Mouse (Mus musculus) telencephalon, adult 2 months (tissue): ENCODE measurements at regions not wholly inside any gene's neighbourhood (a gene's known extent, or its start where the extent isn't known, plus 50 kb on each side); places are given as distances from the start of the nearest gene placed in this dataset.

Experiments used
- DNase-seq: peaks from one replicate; pipeline ENCODE4 v3.0.0-alpha.2; 2011; ENCODE audit warnings: low read depth, low spot score

DNA sequence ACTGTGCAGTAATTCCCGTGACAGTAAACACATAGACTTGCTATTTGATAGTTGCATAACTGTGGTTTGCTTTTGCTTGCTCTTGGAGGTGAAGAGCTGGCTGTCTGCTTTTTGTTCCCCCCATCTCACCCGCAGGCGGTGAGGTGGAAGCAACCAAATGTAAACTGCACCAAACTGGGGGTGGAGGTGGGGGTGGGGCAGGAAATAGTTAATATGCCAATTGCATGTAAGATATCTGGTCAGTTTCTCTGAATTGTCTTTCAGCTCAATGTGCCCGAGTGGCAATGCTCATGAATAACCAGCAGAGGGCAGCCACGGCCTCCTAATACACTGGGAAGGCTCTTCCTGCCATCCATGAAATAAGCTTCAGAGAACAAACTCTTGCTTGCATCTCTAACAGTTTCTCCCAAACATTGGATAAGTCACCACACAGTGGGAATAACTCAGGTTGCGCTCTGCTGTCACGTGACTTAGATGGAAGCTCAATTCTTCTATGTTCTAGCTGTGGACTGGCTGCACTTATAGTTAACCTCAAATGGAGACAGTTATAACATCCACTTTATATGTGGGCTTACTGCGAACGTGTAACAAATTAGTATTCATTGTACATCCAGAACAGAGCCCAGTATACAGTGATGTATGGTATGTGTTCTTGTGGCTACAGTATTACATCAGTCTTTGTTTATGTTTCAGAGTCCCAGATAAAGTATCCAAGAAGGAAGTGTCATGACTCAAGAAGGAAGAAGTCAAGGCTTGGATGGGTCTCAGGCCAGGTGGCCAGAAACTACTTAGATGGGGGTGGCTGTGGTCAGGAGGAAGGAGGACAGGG lies 62.0 kb upstream of the Egflam start:
- DNase-seq = peak; percentile 26

DNA sequence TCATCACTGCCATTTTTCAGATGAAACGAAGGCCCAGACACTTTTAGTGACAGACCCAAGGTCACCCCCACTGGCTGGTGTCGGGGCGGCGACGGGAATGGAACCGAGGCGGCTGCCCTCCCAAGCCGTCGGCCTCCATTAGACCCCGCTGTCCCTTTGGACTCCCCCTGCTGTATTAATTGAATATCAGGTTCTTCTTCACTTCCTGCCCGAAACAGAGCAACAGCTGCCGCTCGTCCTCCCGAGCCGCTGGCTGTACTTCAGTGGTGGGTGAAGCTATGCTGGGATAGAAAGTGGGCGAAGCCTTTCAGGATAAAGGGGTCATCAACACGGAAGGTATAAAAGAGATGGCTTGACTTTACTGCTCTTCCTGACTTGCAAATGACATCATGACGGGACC lies 64.4 kb upstream of the Egflam start:
- DNase-seq = no peak

DNA sequence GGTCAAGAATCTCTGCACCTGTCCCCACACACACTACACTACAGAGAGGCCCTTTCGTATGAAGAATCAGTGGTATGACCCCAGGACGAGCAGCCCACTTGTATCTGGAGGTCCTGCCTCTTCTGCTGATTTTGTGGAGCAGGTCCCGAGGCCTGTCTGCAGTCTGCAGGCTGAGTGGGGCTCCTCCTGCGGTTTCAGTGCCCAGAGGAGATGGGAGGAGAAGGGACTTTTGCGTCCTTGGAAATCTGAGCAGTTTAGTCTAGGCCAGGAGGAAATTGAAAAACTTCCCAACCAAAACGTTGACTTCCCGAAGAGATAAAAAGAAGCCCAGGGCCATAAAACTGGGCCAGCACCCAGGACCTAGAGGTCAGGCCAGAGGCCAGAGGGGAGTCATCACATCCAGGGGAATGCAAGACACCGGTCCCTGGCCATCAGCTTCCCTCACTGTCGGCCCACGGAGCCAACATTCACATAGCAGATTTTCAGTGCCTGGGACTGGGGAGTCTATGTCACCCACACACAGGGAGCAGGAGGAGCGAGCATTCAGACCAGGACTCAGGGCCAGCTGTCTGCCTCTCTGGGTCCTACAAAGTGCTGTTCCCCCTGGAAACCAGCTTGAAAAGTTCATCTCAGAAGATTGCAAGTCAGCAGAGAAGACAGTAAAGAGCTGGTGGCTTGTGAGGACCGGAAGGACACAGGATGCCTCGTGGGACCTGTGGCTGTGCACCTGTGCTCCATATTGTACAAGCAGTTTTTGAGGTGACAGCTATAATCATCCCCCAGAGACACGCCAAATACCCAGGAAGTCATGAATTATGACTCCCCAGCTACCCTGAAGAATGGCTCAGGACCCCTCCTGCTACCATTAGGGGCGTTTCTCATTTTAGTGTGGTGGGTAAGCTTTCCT lies 65.5 kb upstream of the Egflam start:
- no peak for DNase-seq

DNA sequence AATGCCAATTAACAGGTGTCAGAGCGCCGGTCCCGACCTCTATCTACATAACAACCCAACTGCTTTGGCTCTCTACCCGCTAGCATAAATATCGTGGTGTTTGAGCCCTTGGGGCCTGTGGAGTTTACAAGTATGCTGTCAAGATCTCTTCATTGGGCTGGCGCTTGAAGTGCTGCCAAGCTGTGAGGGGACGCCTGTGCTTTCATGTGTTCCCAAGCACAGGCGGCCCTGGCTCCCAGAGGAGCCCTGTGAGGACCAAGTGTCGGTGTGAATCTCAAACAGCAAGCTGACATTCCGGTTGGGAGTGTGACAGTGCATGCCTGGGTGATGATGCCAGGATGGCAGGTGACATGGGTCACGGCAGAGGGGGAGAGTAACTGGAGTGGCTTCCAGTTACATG lies 82.0 kb upstream of the Egflam start:
- DNase-seq = no peak

DNA sequence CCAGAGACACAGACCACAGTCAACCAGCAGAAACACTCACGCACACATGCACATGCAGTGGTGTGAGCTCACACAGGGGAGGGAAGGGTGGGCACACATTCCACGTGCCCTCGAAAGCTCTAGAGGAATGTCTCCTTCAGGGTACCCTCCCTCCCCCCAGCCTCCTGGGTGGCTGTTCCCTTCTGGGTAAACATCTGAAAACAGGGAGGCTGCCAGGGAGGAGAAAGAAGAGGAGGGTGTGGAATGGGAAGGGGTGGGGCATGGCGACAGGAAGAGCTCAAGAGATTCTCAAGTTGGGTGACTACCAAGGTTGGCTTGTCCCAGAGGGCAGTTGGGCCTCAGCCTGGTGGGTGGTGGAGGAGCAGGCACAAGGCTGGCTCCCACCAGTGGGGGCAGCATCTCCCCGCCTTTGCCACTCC lies 82.6 kb upstream of the Egflam start:
- DNase-seq = no peak

DNA sequence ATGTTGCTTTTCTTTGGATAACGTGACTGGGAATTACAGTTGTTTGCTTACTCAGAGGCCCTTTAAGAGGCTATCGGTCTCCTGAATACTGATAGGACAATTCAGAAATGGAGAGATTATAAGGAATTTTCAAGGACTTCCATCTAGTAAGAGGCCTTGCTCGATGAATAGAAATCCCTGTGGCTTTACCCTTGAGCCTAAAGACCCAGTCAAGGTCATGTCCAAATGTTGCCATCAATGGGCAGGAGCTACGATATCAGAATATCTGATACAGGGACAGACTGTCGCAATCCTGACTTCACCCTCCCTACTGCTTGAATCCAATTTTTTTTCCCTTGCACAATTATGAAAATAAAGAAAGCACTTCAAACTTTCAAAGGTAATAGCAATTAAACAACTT lies 85.5 kb upstream of the Egflam start:
- no peak for DNase-seq

DNA sequence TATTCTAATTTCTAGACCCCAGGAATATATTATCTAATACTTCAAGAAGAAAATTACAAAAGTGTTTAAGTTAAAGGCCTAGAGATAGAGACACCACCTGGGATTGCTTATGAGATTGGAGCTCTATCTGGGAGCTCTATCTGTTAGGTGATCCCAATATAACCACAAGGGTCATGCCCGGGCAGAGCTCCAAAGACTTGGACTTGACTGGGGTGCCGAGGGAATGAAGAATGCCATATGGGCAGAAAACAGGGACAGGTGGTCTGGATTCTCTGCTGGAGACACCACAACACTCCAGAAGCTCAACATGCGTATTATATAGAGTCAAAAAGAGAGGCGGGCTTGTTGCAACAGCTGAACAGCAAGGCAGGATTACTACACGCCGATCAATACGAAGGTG lies 92.9 kb upstream of the Egflam start:
- DNase-seq = no peak

DNA sequence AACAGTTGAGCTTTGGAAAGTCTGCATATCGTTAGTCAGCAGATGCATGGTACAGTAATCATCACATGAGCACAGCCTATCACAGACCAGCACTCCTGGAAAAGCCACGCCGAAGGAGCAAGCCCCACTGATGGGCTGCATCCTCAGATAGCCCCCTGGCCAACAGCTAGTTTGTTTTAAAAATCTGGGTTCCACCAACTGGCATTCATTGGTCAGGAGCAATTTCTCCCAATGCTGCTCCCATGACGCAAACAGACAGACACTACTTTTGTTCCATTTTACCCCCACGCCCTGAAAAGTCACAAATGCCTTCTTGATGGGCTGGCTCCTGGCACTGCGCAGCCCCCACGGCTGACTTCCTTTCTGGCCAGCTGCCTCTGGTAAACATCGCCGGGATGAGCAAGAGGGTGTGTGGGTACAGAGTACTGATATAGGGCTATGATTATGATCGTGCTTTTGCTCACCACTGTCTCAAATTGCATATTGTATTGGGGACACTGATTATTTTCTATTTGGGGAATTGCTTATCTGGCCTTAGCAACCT lies 95.0 kb upstream of the Egflam start:
- DNase-seq = no peak

DNA sequence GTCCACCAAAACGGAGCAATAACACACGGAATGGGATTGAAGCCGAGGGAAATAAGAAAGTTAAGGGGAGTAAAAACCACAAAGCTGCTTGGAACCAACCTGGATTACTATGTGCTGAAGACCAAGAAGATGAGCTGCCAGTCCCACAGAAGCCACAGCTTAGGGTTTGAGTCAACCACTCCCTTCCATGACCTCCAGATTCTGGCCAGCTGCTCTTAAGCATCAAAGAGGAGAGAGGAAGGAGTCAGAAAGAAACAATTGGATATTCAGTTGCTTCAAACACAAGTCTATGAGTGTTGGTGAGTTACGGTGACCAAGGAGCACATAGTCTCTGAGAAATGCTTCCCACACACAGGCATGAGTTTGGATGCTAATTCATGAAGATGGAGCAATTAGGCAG lies 99.7 kb upstream of the Egflam start:
- DNase-seq = no peak

DNA sequence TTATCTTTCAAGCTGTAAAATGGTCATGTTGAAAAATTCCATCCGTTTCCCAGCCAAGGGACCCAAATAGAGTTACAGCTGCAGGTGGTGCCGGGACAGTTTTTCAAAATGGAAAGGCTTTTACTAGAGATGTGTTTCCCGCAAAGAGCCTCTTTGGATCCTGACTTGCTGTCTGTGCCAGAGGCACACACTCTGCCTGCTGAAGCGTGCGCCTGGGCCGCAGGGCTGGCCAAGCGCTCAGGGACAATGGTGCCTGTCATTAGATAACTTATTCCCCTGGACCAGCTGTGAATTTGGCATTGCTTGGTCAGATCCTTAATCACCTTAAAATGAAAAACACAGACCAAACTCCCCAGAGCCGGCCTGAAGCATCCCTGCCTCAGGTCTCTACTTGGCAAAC lies 110.3 kb upstream of the Egflam start:
- DNase-seq = no peak

DNA sequence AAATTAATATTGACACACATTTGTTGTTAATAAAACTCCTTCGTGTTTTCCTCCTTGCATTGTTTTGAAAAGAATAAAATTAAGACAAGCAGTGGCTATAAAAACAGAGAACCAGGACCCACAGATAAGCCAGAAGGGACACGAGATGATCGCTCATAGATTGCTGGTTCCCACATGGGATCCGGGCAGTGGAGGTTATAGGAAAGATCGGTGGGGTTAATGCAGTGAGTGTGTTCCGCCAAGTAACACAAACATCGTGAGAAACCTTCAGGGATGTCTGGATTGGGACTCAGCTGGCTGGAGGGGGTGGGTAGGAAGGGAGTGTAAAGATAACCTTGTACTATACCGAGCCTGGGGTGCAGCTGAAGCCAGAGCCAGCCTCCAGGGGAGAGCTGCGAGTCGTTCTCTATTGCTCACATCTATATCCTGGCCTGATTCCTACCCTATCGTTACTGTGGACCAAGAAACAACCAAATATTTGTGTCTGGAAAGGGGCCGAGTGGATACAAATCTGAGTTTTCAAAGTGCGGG lies 116.6 kb upstream of the Egflam start:
- no peak for DNase-seq

DNA sequence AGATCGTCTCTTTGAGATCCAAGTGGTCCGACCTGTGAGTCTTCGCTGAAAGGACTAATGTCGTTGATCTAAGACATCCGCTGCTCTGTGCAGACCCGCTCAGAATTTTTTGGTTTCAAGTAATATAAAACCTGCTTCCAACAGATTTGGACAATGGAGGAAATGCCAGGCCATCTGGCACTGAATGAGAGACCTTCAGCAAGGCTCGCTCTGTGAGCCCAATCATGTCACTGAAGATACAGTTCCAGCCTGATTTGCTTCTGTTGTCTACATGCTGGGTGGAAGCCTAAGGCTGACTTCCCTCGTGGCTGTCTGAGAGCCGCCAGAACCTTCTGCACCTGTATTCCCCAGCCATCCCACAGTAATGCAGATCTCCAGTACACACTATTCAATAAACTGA lies 123.4 kb upstream of the Egflam start:
- DNase-seq = no peak

DNA sequence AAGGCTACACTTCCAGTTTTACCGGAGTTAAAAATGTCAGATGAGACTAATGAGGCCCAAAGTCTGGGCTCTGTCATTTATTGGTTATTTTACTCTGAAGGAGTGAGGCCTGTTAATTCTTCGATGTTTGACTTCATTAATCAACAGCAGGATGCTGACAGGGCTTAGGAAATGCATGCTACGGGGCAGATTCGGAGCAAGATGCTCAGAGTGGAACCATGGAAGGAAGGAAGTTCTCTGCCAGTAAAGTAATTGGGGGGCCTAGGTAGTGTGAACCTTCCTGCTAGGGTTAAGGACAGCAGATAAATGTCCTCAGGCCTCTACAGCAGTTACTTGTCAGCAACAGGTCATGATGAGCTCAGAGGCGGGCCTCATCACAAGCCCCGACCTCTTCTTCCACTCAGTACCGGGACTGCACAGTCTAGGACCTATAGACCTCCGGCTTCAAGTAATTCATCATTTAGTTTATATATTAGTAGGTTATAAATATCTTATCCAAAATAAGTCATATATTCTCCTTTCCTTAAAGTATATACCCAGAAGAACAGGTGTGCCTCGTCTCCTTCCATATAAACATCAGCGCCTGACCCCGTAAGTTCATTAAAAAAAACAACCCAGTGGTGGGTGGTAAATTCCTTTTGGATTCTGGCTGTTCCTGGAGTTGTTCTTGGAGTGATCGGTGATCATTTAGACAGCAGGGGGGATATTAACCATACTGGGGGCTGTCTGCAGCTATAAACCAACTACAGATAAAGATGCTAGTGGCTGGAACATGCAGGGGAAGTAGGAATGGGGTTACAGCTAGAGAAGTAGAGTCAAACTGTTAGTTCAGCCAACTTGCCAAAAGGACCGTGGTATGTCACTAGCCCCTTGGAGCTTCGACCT lies 124.9 kb upstream of the Egflam start:
- no peak for DNase-seq

DNA sequence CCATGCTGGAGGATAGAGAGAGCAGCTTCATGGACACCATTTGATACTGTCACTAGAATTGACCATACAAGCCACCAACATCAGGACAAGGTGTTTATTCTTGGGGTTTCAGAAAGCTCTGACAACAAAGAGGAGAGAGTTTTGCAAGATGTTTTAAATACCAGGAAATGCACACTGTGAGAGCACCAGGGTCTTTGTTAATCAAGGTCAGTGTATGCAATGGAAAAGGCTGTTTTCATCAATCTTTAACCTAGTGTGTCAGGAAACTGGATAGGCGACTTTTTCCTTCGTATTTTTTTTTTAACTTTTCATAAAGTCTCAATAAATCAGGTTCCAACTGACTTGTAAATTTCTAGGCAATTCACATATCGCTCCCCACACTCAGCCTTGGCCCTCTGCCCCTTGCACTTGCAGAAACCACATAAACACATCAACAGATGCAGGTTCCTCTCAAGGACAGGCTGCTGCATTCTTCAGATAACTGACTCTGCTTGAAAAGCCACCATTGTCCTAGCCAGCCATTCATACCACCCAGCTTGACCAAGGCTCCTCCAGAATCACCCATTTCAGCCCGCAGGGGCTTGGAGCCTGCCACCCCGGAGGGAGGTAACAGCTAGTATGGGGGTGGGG lies 132.9 kb upstream of the Egflam start:
- no peak for DNase-seq

DNA sequence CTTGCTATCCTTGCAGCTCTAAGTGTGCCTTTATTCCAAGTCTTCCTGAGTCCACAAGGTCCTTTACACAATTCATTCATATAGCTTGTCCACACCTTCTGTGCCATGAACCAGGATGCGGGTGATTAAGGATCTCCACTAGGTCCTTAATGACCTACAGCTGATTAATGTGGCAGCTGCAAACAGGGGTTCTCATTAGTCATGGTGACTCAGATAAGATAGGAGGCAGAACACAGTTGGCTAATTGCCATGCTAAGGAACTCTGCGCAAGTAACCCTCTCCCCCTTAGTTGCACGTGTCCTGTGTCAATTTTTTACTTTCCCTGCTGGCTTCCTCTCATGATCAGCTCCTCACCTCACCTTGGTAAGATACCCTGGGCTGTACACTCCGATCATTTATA lies 139.7 kb upstream of the Egflam start:
- DNase-seq = no peak

DNA sequence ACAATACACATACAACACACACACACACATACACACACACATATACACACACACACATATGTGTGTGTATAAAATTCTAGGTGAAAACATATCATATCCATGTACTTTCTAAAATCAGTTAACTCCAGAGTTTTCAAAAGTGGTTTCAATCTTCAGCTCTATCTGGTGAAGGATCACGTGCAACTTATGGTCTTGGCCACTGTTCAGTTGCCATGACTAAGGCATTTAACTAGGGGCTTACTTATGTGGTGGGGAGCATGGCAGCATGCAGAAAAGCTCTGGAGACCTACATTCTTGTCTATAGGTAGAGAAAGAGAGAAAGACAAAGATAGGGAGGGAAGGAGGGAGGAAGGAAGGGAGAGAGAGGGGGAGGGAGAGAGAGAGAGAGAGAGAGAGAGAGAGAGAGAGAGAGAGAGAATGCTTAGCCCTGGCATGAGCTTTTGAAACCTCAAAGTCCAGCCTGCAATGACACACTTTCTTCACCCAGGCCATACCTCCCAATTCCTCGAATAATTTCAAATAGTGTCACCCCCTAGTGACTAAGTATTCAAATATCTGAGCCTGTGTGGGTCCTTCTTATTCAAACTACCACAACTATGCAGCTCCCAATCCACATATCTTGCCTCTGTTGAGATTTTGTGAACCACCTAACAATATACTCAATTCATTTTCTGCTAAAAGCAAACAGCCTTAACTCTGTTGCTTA lies 155.1 kb upstream of the Egflam start:
- no peak for DNase-seq

DNA sequence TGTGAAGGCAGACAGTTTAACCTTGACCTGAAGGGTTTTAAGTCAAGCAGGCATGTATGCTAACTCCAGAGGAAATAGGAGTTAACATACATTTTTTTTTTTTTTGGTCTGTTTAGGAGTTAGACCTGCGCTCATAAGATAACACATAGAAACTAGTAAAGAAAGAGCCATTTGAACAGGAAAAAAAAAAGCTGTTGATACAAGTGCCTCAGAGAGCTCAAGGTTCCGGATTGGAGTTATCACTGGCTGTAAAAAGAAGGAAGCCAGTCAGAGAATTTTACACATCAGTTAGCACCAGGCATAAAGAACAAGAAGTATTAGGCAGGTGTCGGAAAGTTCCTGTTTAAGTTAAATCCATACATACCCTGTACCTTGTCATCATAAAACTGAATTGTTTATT lies 156.2 kb upstream of the Egflam start:
- no peak for DNase-seq

DNA sequence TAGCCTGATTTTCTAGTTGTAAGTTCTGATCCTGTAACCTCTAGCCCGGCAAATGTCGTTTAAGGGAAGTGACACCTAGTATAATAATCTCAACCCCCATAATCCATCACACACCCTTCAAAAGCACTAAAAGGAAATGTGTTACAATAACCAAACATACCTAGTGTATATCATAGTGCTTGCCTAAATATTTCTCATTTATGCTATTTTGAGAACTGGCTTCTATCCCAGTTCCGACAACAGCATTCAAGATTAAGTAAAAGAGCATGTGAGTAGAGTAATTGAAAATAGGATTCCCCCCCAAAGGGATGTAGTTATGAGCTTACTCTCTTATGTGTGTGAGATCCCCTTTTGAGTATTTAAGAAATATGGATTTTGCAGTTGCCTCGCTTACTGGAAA lies 165.1 kb upstream of the Egflam start:
- no peak for DNase-seq

DNA sequence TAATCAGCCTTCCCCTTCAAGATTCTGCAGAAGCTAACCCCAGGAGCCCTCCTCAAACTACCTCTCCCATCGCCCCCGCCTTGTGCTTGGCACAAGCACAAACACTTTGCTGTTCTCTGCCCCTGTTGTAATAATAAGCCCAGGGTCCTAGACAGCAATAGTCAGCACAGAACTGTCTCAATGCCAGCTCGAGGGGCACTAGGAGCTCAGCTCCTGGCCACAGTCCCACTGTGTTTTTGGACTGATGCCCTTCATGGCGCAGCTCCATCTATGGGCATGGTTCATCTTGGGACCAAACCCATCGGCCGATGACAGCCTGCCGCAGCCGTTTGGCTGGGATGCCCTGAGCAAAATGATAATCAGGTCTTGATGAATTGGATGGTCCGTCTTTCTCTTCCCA lies 165.5 kb upstream of the Egflam start:
- no peak for DNase-seq

DNA sequence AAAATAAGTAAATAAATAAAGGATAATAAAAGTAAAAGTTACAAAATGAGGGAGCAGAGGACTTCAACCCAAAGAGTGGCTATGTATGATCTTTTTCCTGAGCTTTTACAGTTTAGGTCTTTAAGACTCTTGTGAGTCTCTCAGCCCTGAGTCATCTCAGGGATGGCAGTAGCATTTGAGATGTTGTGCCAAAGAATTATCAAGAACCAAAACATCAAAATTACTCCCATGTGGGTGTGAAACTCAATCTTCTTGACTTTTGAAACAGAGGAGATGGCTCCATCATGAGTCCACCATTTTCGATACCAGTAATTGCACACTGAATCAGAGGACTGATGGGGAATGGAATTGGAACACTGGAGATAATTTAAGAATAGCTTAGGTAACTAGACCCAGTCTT lies 174.0 kb upstream of the Egflam start:
- no peak for DNase-seq
